ENCODE assay signal across 14 mouse cellular contexts in genomic region chr11:76497769-76498152, GRCm38 (mm10).
DNase-seq lines count a peak whose midpoint lies in the region; ATAC-seq lines count a peak whose summit lies in the region.
"Had no signal": no experiment of that assay in that cellular context is flagged by ENCODE, and none has a peak within 500 bp of the region (broad histone marks: within the 10 kb centered on the region; RNA-seq: fewer than 3 reads in every experiment).

No protein-coding gene starts in this region.

- no peak overlapping the region for H3K4me2 ChIP-seq in heart, embryonic 15.5 days
- H3K4me2 ChIP-seq in forebrain, embryonic 14.5 days (ENCODE audit: low read length) = no peak overlapping the region
- H3K4me2 ChIP-seq in kidney, embryonic 16.5 days (replicated peaks; ENCODE audit: low read depth, low read length) = no peak overlapping the region
- H3K4me2 ChIP-seq: midbrain, embryonic 12.5 days; neural tube, embryonic 15.5 days had no signal

- H3K27me3 ChIP-seq in heart, embryonic 15.5 days = no peaks in the 10 kb centered on the region
- no peaks in the 10 kb centered on the region for H3K27me3 ChIP-seq in forebrain, embryonic 14.5 days (replicated peaks; ENCODE audit: control insufficient read depth, insufficient read depth, low read length)
- H3K27me3 ChIP-seq in kidney, embryonic 16.5 days (ENCODE audit: insufficient read depth, low read length) = no peaks in the 10 kb centered on the region
- H3K27me3 ChIP-seq: neural tube, embryonic 15.5 days had no signal

- peak; percentile 32 for DNase-seq in gastrocnemius, adult 18-20 months (ENCODE audit: low spot score)
- DNase-seq in gastrocnemius, postnatal 4 days (ENCODE audit: low spot score in 2 of 2) = no peak
- peak; percentile 30 for DNase-seq in thymus, postnatal 4 days
- no peak for DNase-seq in thymus, postnatal 25 days
- no peak for DNase-seq in forebrain, embryonic 14.5 days (ENCODE audit: low spot score)
- no peak for DNase-seq in B cell, adult 2 months
- DNase-seq: cerebellum, postnatal 14 days; kidney, adult 9 months; right cerebral cortex, postnatal 4 days had no signal

- H3K36me3 ChIP-seq in heart, embryonic 15.5 days = no peaks in the 10 kb centered on the region
- no peaks in the 10 kb centered on the region for H3K36me3 ChIP-seq in forebrain, embryonic 14.5 days (ENCODE audit: control insufficient read depth, insufficient read depth, low read length)
- no peaks in the 10 kb centered on the region for H3K36me3 ChIP-seq in kidney, embryonic 16.5 days (ENCODE audit: insufficient read depth, low read length)
- H3K36me3 ChIP-seq: midbrain, embryonic 12.5 days; neural tube, embryonic 15.5 days had no signal

- peaks cover 56% of the 10 kb centered on the region for H3K4me1 ChIP-seq in heart, embryonic 15.5 days (replicated peaks)
- H3K4me1 ChIP-seq in forebrain, embryonic 14.5 days (ENCODE audit: control insufficient read depth, insufficient read depth, low read length) = peaks cover 19% of the 10 kb centered on the region
- H3K4me1 ChIP-seq in kidney, embryonic 16.5 days (ENCODE audit: insufficient read depth, low read length) = peaks cover 30% of the 10 kb centered on the region

- no peaks in the 10 kb centered on the region for H3K9me3 ChIP-seq in heart, embryonic 15.5 days (replicated peaks)
- H3K9me3 ChIP-seq in forebrain, embryonic 14.5 days (replicated peaks; ENCODE audit: control insufficient read depth, low read length) = no peaks in the 10 kb centered on the region
- H3K9me3 ChIP-seq in kidney, embryonic 16.5 days (ENCODE audit: low read length) = no peaks in the 10 kb centered on the region
- H3K9me3 ChIP-seq: midbrain, embryonic 12.5 days; neural tube, embryonic 15.5 days had no signal

- no peak overlapping the region for H3K4me3 ChIP-seq in heart, embryonic 15.5 days
- H3K4me3 ChIP-seq in forebrain, embryonic 14.5 days (ENCODE audit: low read depth, low read length) = no peak overlapping the region
- H3K4me3 ChIP-seq in kidney, embryonic 16.5 days (ENCODE audit: low read length) = no peak overlapping the region
- H3K4me3 ChIP-seq: erythroblast, embryonic 14.5 days; midbrain, embryonic 12.5 days; neural tube, embryonic 15.5 days had no signal

- 56% methylated on average over 4 of the region's 4 CpGs for WGBS in heart, embryonic 15.5 days
- WGBS in forebrain, embryonic 14.5 days = 84% methylated on average over 4 of the region's 4 CpGs
- 86% methylated on average over 4 of the region's 4 CpGs for WGBS in kidney, embryonic 16.5 days

- H3K27ac ChIP-seq in heart, embryonic 15.5 days = peak overlapping the region; percentile 38
- no peak overlapping the region for H3K27ac ChIP-seq in forebrain, embryonic 14.5 days (ENCODE audit: low read depth, low read length)
- no peak overlapping the region; the same call in 1 of the 2 replicates for H3K27ac ChIP-seq in kidney, embryonic 16.5 days (ENCODE audit: low read length)
- H3K27ac ChIP-seq: midbrain, embryonic 12.5 days; neural tube, embryonic 15.5 days had no signal

- no peak for ATAC-seq in heart, embryonic 15.5 days (replicated peaks; ENCODE audit: insufficient number of reproducible peaks, insufficient read depth, low FRiP score, low read depth)
- ATAC-seq in forebrain, embryonic 14.5 days = no peak
- ATAC-seq in kidney, embryonic 16.5 days (ENCODE audit: low FRiP score, low TSS enrichment) = no peak

- no peak overlapping the region for H3K9ac ChIP-seq in heart, embryonic 15.5 days
- no peak overlapping the region for H3K9ac ChIP-seq in forebrain, embryonic 14.5 days (ENCODE audit: low read length)
- H3K9ac ChIP-seq in kidney, embryonic 16.5 days (replicated peaks; ENCODE audit: low read length) = no peak overlapping the region
- H3K9ac ChIP-seq: midbrain, embryonic 12.5 days; neural tube, embryonic 15.5 days had no signal

Comparison
In these comparisons a context has a peak if more than half of its experiments do, and no peak if none do; other contexts are left out.
1. DNase-seq: peak in gastrocnemius, adult 18-20 months (single experiment) and thymus, postnatal 4 days (single experiment); none in gastrocnemius, postnatal 4 days (0 of 2), thymus, postnatal 25 days (single experiment), forebrain, embryonic 14.5 days (single experiment) and B cell, adult 2 months (0 of 2).